Mouse (Mus musculus) spleen, adult 10 weeks (tissue): ENCODE results near the gene Cyp4f17. TPM values are rescaled to one million over a fixed set of nuclear protein-coding genes. Genes with fewer than 3 reads are reported as not detected.

Experiments used
- polyA plus RNA-seq: library from polyadenylated mRNA; stranded (reverse); fragments of 350-450 nt; fragmentation: Illumina TruSeq; extraction: RNeasy Lipid Tissue Mini Kit (QIAGEN cat#74804); gene quantifications from one replicate; pipeline ENCODE4 v1.2.3, GENCODE M21; 2015; ENCODE audit warnings: low replicate concordance; ENCODE audit not compliant: insufficient read depth

Gene Cyp4f17
- polyA plus RNA-seq, result 1.5 TPM

DNA sequence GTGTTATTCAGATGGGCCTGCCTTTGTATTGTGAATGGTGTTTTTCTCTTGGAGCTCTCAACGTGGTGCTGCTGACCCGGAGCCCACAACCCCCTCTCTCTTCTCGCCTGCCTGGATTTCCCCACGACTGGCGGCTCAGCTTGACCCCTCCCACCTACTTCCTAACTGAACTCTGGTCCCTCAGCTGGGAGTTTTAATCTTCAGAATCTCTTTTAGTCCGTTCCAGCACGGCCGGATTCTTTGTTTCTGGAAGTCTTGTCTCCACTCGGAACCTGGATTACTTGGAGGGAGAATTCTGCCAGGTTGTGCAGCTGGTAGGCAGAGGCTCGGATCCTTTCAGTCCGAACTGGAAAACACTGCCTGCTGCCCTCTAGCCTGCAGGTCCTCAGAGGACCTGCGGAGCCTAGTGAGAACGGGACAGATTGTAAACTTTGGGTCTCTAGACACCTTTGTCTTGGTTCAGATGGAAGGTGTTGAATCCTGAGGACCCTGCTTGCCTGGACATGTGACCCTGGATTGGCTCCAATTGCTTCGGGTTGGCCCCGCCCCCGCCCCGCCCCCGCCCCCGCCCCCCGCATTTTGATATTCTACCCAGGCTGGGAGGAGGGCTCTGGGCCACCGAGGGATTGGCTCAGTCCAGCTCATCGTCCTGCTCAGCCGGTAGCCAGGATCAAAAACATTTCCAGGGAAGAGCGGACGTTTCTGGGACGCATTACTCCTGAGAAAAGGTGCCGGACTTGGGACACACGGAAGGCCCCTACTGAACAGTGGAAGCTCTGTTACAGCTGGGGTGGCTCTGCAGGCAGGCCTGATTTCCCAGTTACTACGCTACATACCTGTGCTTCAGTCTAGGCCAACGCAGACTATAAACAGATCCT, at the start of gene Cyp4f17:
Cyp4f17 (plus strand) TSS at position 200 of the 878 bp plus-strand sequence.

DNA sequence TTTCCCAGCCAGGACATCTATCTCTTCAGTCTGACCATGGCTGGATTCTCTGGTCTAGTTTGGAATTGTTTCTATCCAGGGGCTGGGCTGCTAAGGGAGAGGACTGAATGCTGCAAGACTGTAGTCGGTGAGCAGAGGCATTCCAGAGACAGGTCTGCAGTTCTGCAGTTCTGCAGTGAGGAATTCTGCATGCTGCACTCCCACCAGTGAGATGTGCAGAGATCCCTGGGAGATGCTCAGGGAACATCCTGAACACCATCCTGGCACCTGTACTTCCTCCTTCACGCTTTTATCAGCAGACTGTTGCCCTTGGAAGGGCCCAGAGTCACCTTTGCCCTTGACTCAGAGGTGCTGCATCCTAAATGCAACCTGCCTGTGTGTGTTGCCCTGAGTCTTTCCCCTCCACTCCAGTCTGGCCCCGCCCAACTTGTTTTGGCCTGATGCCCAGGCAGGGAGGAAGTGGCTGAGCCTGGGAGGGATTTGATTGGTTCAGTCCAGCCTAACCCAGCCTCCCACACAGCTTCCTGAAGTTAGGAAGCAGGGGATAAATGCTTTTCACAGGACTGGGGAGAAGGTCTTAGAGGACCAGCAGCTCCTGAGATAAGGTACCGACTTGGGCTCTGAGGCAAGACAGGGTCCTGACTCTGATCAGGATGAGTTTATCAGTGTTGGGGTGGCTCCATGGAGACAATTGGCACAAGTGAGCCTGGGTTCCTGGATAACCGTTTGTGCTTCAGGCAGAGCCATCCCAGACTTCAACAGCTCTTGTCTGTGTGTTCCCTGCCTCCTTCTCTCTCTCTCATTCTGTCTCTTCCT, 30.4 kb downstream of the Cyp4f17 start, which contains the start of gene Cyp4f16:
Cyp4f16 (plus strand) TSS at position 508 of the 816 bp plus-strand sequence.

Other genes starting within 250 kb of the Cyp4f17 start
- gene Brd4, start 221.3 kb upstream of the Cyp4f17 start, polyA plus RNA-seq, result 61.0 TPM
- 272 TPM for gene Akap8, start 184.8 kb upstream of the Cyp4f17 start, polyA plus RNA-seq
- gene Akap8l, start 155.4 kb upstream of the Cyp4f17 start, polyA plus RNA-seq, result 148 TPM
- 11.0 TPM for gene Wiz, start 116.6 kb upstream of the Cyp4f17 start, polyA plus RNA-seq
- gene Rasal3, start 102.5 kb upstream of the Cyp4f17 start, polyA plus RNA-seq, result 232 TPM
- gene Pglyrp2, start 81.9 kb upstream of the Cyp4f17 start, polyA plus RNA-seq, result 30.3 TPM
- 0.29 TPM for gene Cyp4f39, start 53.3 kb upstream of the Cyp4f17 start, polyA plus RNA-seq
- 57.9 TPM for gene Cyp4f16, start 30.5 kb downstream of the Cyp4f17 start, polyA plus RNA-seq
- 2.5 TPM for gene Cyp4f37, start 115.3 kb downstream of the Cyp4f17 start, polyA plus RNA-seq
- gene Cyp4f40, start 152.8 kb downstream of the Cyp4f17 start, polyA plus RNA-seq, result not detected
- not detected for gene Cyp4f15, start 179.6 kb downstream of the Cyp4f17 start, polyA plus RNA-seq